Mouse (Mus musculus) neutrophil, adult 5-6 weeks (primary cell): ENCODE results near the gene Mrtfa. TPM values are rescaled to one million over a fixed set of nuclear protein-coding genes. Genes with fewer than 3 reads are reported as not detected.
A peak's percentile ranks its signal among the peaks of the same experiment; 100 is the strongest.

Experiments
- ATAC-seq: fragments of 151-379, 151-347 bp; 2 replicates; pipeline ENCODE4 v1.8.0; 2017; ENCODE audit warnings: mild to moderate bottlenecking, moderate TSS enrichment; ENCODE audit not compliant: insufficient number of reproducible peaks, poor library complexity, low FRiP score, severe bottlenecking; ENCODE audit errors: extremely low read depth
- total RNA-seq: library from RNA; stranded (forward); fragments of 200-1000 nt; gene quantifications from 2 replicates; pipeline ENCODE4 v1.2.3, GENCODE M21; 2017

The Mrtfa gene
- total RNA-seq, 1 experiment from 2014 or later = 59.9 TPM

GRCm38 (mm10) chr15:81049401-81050053 lies 141.0 kb downstream of the Mrtfa start:
- peak; percentile 67 for ATAC-seq

GRCm38 (mm10) chr15:81047497-81047896 lies 143.1 kb downstream of the Mrtfa start:
- ATAC-seq = no peak

GRCm38 (mm10) chr15:81046061-81046460 lies 144.5 kb downstream of the Mrtfa start:
- ATAC-seq = no peak

- ATAC-seq = peak; percentile 37
Observed at GRCm38 (mm10) chr15:81045336-81045735, 145.2 kb downstream of the Mrtfa start.

- ATAC-seq = peak; percentile 79
Observed at GRCm38 (mm10) chr15:81044446-81044845, 146.1 kb downstream of the Mrtfa start.

- ATAC-seq = peak; percentile 33
Observed at GRCm38 (mm10) chr15:81042276-81042931, 148.2 kb downstream of the Mrtfa start.

- no peak for ATAC-seq
Observed at GRCm38 (mm10) chr15:81041767-81042166, 148.8 kb downstream of the Mrtfa start.

GRCm38 (mm10) chr15:81038419-81038818 lies 152.1 kb downstream of the Mrtfa start:
- ATAC-seq = no peak

- ATAC-seq = no peak
Observed at GRCm38 (mm10) chr15:81035417-81036162, 155.0 kb downstream of the Mrtfa start.

- ATAC-seq = no peak
Observed at GRCm38 (mm10) chr15:81034119-81034518, 156.4 kb downstream of the Mrtfa start.

GRCm38 (mm10) chr15:81032941-81033629 lies 157.5 kb downstream of the Mrtfa start:
- ATAC-seq = peak; percentile 71

- ATAC-seq = no peak
Observed at GRCm38 (mm10) chr15:81031611-81032010, 158.9 kb downstream of the Mrtfa start.

- ATAC-seq = no peak
Observed at GRCm38 (mm10) chr15:81030891-81031425, 159.6 kb downstream of the Mrtfa start.

GRCm38 (mm10) chr15:81027378-81028173 lies 163.0 kb downstream of the Mrtfa start:
- peak; percentile 78 for ATAC-seq

- ATAC-seq = no peak
Observed at GRCm38 (mm10) chr15:81026901-81027300, 163.7 kb downstream of the Mrtfa start.

GRCm38 (mm10) chr15:81023842-81024241 lies 166.7 kb downstream of the Mrtfa start:
- no peak for ATAC-seq

GRCm38 (mm10) chr15:81022437-81022836 lies 168.1 kb downstream of the Mrtfa start:
- ATAC-seq = no peak

- ATAC-seq = peak; percentile 88
Observed at GRCm38 (mm10) chr15:81021377-81021776, 169.2 kb downstream of the Mrtfa start.
